Mouse (Mus musculus): Measurements from ENCODE around the gene Gck.
A peak's percentile ranks its signal among the peaks of the same experiment; 100 is the strongest.
"Not testable (repeated sequence)": the region's sequence is repeated elsewhere in the genome, so short reads cannot be mapped to it uniquely, and the experiment has no call there.

Gck gene

GRCm38 (mm10) chr11:5954435-5954834, 4.6 kb upstream of the Gck start:
- no peak for DNase-seq

DNA sequence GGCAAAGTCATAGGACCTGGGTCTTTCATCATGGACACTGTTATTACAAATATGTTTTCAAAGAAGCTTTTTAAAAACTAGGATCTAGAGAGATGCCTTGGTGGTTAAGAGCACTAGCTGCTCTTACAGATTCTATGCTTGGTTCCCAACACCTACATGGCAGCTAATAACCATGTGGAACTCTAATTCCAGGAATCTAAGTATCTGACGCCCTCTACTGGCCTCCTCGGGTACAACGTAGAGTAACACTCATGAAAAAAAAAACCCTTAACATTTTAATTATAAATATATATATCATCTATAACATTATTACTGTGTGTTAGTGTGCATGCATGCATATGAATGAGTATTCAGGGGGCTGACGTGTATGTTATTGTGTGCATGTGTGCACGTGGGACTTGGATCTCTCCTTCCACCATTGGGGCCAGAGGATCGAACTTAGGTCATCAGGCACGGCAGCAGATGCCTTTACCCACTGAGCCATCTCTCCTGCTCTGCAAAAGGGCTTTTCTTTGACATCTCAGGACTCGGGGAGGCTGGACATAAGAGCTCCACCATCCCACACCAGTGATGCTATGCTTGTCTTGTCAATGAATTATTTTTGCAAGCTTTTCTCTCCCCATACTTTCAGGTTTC, 3.4 kb upstream of the Gck start:
- DNase-seq: peak in 1 of 2 experiments; percentile 23

- DNase-seq: peak; percentile 53 to 65
Observed at GRCm38 (mm10) chr11:5952501-5952900, 2.6 kb upstream of the Gck start.

DNA sequence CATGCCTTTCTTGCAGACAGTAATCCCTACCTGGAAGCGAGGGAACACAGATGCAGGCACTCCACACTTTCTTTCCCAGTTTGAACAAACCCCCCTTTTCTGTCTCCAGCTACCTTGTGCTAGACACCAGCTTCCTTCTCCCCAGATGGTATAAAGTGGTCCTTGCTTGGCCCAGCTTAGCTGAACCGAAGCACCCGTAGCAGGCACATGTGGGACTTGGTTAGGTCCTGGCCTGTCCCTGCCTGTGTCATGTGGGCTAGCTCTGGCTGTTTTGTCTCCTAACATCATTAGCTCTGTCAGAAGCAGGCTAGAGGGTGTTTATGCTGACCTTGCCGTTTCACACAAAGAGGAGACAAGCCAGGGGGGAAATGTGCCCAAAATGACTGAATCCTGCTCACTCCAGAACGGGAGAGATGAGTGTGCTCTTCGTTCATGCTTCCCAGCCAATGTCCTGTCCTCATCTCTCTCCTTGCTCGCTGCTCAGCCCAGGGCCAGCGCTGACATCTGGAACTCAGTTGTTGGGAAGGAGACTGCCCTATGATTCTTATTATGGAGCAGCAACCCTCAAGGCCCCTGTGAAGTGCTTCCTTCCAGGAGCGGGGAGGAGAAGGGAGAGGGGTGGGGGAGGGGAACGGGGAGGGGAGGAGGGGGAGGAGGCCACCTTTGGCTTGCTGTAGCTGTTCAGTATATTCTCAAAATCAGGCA, 1.2 kb downstream of the Gck start:
- no peak for DNase-seq

- no peak for DNase-seq
Observed at GRCm38 (mm10) chr11:5947796-5948195, 2.1 kb downstream of the Gck start.

DNA sequence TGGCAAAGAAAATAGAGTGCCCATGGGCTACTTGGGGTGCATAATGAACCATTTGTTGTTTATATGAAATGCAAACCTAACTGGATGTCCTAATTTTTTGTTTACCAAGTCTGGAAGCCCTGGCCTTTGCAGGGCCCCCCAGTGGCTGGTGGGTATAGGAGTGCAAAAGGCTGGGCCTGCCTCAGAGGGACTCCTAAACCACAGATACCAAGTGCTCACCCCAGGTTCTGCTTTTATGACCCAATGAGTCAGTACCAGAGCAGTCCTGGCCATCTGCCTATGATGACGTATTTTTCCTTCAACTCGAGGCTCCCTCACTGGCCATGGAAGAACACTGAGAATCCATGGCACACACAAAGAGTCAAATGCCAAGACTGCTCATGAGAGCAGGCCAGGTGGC, 4.8 kb downstream of the Gck start:
- no peak for DNase-seq

DNA sequence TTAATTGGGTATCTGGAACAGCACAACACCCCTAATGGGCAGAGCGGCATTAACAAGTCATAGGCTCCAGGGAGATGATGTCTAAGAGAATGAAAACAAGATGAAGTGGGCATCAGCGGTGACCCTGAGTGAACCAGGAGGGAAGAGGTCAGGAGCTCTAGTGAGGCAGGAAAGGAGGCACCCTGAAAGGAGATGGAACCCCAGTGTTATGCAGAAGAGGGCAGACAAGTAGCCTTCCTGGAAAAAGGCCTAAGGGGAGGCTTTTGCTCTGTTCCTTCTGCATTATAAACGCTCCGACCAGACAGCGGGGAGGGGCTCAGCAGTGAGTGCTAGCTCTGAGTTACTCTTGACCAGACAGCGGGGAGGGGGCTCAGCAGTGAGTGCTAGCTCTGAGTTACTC, 6.9 kb downstream of the Gck start:
- no peak for DNase-seq

DNA sequence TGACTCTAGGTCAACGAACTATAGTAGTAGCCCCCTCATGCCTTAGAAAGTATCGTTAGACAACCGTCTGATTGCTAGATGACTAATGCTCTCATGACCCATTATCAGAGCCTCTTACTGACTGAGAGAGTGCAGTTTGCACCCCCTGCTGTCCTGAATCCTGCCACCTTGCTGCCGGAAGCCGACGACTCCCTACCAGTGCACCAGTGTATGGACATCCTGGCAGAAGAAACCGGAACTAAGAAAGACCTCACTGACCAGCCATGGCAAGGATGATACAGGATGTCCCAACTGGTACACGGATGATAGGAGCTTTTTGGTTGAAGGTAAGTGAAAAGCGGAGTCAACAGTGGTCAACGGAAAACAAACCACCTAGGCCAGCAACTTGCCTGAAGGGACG, 15.3 kb downstream of the Gck start:
- DNase-seq: not testable (repeated sequence)

DNA sequence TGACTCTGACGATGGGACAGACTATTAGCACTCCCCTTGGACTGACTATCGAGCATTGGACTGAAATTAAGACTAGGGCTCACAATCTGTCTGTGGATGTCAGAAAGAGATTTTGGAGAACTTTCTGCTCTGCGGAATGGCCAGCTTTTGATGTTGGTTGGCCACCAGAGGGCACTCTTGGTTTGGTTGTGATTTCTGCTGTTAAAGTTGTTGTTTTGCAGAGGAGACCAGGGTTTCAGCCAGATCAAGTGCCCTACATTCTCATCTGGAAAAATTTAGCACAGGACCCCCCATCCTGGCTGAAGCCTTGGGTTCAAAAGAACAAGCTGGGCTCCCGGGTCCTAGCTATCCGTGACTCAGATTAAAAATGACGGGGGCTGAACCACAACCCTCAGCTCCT, 17.9 kb downstream of the Gck start:
- not testable (repeated sequence) for DNase-seq

- DNase-seq: no peak
Observed at GRCm38 (mm10) chr11:5930578-5930977, 19.3 kb downstream of the Gck start.

DNA sequence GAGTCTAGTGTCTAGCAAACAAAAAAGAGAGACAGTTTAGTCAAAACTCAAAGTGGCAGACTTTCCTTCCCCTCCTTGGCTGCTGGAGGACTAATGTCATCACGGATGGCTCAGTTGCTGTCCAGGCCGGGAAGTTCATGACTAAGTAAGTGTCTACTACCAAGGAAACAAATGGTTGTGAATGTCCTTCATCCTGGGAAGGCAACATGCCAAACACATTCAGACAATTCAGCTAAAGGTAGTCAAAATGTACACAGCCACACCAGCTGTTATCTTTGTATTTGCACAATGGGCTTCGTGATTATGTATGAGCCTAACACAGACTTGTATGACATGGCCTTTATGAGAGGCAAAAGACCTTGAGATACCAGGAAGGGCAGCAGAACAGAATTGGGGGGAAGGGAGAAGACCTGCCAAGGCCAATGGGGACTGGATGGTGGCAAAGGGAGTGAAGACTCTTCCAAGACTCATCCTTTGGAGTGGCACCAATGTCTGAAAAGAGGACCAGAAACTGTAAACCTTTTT, 23.1 kb downstream of the Gck start:
- DNase-seq: no peak

GRCm38 (mm10) chr11:5924699-5925098, 25.2 kb downstream of the Gck start:
- DNase-seq: no peak

DNA sequence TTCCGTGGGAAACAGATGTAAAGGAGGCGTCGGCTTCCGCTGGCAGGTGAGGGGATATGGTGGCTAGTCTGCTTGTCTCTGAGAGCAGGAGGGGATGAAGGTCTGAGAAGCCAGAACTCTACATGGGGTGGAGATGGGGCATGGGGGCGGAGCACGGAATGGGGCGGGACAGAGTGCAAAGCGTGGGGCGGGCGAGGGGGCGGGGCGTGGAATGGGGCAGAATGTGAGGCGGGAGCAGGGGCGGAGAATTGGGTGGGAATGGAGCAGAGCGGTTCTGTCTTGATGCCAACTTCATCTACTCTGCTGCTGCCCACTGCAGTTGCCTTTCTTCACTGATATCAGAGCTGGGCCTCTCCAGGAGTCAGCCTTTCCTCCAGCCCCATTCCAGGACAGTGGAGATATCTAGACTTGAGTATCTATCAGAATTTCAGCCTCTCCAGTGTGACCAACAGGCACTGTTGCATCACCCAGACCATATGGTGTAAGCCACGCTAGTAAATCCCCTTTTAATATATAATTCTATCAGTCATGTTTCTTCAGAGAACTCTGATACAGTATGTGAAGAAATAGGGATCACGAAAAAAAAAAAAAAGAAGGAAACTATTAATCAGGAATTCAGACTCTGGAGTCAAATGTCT, 29.4 kb downstream of the Gck start:
- DNase-seq: no peak

GRCm38 (mm10) chr11:5919606-5920005, 30.3 kb downstream of the Gck start:
- DNase-seq: peak; percentile 48 to 57

GRCm38 (mm10) chr11:5918111-5918510, 31.8 kb downstream of the Gck start:
- no peak for DNase-seq

GRCm38 (mm10) chr11:5916178-5916548, 33.7 kb downstream of the Gck start:
- no peak for DNase-seq

DNA sequence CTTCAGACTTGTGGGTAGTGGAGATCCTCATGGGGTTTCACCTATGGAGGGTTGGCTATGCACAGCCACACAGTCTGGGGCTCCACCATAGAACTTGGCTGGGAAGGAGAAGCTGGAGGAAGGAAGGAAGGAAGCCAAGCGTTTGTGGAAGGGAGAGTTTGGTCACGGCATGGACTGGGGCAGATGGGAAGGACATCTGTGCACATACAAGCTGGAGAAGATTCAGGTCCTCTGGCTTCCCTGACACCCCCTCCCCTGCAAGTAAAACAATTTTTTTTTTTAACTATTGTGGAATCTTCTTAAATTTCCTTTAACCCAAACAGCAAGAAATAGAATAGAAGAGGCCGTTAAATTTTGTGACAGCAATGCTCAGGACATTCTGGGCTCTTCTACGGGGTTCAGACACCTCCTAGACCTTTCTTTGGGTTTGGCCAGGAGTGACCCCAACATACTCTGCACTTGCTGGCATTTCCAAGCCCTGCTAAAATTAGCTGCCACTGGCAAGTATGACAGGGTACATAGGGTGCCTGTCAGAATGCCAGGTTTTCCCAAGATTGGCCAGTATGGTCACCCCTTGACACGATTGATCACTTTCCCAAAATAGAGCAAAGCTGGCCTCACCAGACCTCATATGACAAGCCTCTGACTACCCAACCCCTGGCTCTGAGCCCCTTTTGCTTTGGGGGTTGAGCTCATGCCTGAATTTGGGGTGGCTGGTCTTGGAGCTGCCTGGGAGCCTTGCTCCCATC, 34.3 kb downstream of the Gck start:
- no peak for DNase-seq

- no peak for DNase-seq
Observed at GRCm38 (mm10) chr11:5914940-5915339, 34.9 kb downstream of the Gck start.

DNA sequence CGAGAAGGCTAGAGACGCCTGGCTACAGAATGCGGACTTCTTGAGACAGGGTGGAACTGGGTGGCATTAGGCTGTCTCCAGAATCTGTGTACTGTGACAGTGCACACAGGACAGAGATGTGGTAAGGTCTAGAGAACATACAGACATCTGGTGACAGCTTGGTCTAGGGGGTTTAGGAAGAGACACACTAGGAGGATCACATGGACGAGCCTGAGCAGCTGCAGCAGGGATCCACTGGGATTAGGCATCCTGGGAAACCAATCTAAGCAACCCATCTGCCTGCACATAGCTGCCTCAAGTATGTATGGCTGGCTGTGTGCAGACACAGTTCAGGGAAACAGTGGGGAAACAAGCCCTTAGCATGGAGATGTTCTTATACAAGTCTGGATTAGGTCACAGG, 35.9 kb downstream of the Gck start:
- no peak for DNase-seq

GRCm38 (mm10) chr11:5913256-5913655, 36.6 kb downstream of the Gck start:
- no peak for DNase-seq

DNA sequence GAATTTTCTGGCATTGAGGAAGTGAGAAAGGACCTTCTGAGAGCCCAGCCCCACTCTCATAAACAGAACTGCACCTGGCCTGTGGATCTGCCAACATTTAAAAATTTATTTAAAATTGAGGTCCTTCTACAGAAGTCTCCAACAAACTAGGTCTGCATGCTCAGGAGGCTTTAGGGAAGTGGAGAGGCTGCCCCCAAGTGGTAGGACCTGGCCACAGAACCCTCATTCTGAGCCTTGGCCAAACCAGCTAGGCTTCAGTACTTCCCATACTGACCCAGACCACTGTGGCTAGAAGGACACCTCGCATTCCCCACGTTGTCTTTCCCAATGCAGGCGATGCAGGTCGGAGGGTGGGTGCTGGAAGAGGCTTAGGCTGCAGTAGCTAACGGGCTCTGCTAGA, 37.2 kb downstream of the Gck start:
- peak; percentile 46 to 51 for DNase-seq

DNA sequence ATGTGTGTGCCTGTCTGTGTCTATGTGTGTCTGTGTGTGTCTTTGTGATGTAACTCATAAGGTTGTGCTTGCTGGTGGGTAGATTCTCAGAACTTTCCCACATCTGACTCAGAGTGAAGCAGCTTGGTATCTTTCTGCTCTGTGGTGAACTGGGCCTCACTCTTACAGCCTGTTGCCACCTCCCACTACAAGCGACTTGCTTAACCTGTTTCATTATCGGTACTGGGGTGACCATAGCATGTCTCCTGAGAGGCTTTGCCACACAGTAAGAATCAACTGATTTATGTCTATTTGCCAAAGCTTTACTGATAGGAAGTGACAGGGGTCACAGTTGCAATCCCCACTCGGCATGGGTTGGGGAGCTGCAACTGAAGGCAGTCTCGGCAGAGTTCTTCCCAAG, 41.2 kb downstream of the Gck start:
- no peak for DNase-seq

DNA sequence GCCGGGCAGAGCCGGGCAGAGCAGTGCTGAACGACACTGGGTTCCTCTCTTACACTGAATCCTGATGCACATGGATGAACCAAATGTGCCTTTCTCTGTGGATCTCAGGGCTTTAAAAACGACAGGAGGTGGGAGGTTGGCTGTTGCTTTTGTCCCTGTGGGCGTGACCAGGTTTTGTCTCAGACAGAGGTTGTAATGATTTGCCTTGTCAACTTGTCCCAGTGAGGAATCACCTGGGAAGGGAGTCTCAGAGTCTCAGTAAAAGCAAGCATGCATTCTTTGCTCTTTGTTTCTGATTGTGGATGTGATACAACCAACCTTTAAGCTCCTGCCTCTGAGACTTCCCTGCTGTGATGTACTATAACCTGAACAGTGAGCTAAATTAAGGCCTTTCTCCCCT, 42.8 kb downstream of the Gck start:
- DNase-seq: no peak

All from lung, adult 18-20 months (tissue).